Mouse (Mus musculus): Measurements from ENCODE around the gene Ankk1.

GRCm38 (mm10) chr9:49385301-49385700 lies 41.5 kb downstream of the Ankk1 start:
- no peak for TF ChIP-seq CTCF (IDR thresholded peaks at IDR 0.05; ENCODE audit: low read depth, low read length)
- TF ChIP-seq POLR2A (IDR thresholded peaks at IDR 0.05; ENCODE audit: extremely low read depth, insufficient read depth, low read length), result no peak
